Mouse (Mus musculus) kidney, postnatal 0 days (tissue): ENCODE results near the gene Agt. TPM values are rescaled to one million over a fixed set of nuclear protein-coding genes. Genes with fewer than 3 reads are reported as not detected.

Experiments
- ATAC-seq: fragments of 200-750 bp; cut with Nextera tagmentation; replicated peaks from 2 replicates; pipeline ENCODE4 v1.8.0; 2017; ENCODE audit warnings: low read depth, moderate number of reproducible peaks, moderate TSS enrichment, moderate library complexity; ENCODE audit not compliant: low FRiP score
- DNase-seq: peaks from one replicate; pipeline ENCODE4 v3.0.0-alpha.2; 2016; ENCODE audit warnings: low spot score
- H3K27ac ChIP-seq: fragments of 300-500 bp; sonication (generic); 2 replicates; pipeline ENCODE4 v1.5.1; 2014; ENCODE audit warnings: mild to moderate bottlenecking
- H3K27me3 ChIP-seq: fragments of 300-500 bp; sonication (generic); 2 replicates; pipeline ENCODE4 v1.6.1; 2014; ENCODE audit warnings: low read length, mixed read lengths; ENCODE audit not compliant: insufficient read depth
- H3K36me3 ChIP-seq: fragments of 300-500 bp; sonication (generic); 2 replicates; pipeline ENCODE4 v1.6.1; 2014; ENCODE audit warnings: low read length, mixed read lengths; ENCODE audit not compliant: insufficient read depth
- H3K4me1 ChIP-seq: fragments of 300-500 bp; sonication (generic); replicated peaks from 2 replicates; pipeline ENCODE4 v1.6.1; 2014; ENCODE audit warnings: antibody characterized with exemption, low read length, mixed read lengths; ENCODE audit not compliant: insufficient read depth
- H3K4me2 ChIP-seq: fragments of 300-500 bp; sonication (generic); 2 replicates; pipeline ENCODE4 v1.6.1; 2014; ENCODE audit warnings: mild to moderate bottlenecking, low read length, moderate library complexity, mixed read lengths
- H3K4me3 ChIP-seq: fragments of 300-500 bp; sonication (generic); replicated peaks from 2 replicates; pipeline ENCODE4 v1.5.1; 2014; ENCODE audit warnings: low read depth, low read length
- H3K9ac ChIP-seq: fragments of 300-500 bp; sonication (generic); 2 replicates; pipeline ENCODE4 v1.6.1; 2014; ENCODE audit warnings: low read depth, low read length
- H3K9me3 ChIP-seq: fragments of 300-500 bp; sonication (generic); replicated peaks from 2 replicates; pipeline ENCODE4 v1.6.1; 2016; ENCODE audit warnings: low read length, inconsistent platforms, mixed read lengths
- CTCF ChIP-seq: IDR thresholded peaks from 2 replicates; pipeline ENCODE4 v1.5.1; 2016; ENCODE audit warnings: antibody characterized with exemption, low read depth, mild to moderate bottlenecking, moderate library complexity
- WGBS: fragments of 180-500 bp; shearing (Covaris S2); extraction: QIAGEN DNeasy Blood & Tissue Kit; methylation state at CpG from one replicate; pipeline ENCODE4 v1.1.7; 2014; 5-methylcytosine and 5-hydroxymethylcytosine counted together
- polyA plus RNA-seq: library from polyadenylated mRNA; unstranded; fragments of >200 nt; fragmentation: Nextera tagmentation; extraction: Ambion mirVana; gene quantifications from 2 replicates; pipeline ENCODE4 v1.2.1, GENCODE M21; 2015

The Agt gene
- polyA plus RNA-seq, 1 experiment from 2014 or later, result 22.8 TPM

DNA sequence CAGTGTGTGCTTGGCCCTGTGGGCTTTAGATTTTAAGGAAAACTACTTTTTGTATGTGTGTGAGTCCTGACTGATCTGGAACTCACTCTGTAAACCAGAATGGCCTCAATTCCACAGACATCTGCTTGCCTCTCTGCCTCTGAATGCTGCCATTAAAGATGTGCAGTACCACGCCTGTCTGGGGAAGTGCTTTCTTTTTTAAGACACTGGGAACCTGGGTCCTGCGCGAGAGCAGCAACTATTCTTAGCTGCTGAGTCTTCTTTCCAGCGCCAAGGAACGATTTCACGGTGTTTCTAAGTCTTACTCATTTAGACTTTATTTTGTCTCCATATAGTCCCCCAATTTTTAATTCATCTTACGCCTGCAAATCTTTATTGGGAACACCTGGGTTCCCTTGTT, 22.7 kb downstream of the Agt start:
- Histone ChIP-seq H3K4me1 (no peaks in the 10 kb centered on the region), H3K27me3 (no peaks in the 10 kb centered on the region), H3K27ac (no peak overlapping the region), H3K4me3 (no peak overlapping the region), H3K9me3 (no peaks in the 10 kb centered on the region), H3K4me2 (no peak overlapping the region), H3K9ac (no peak overlapping the region), H3K36me3 (peaks cover 77% of the 10 kb centered on the region)
- ATAC-seq (no peak), DNase-seq (no peak)
- TF ChIP-seq CTCF, result no peak
- WGBS, result 94% methylated on average over 7 of the region's 7 CpGs

- Histone ChIP-seq H3K4me1 (no peaks in the 10 kb centered on the region), H3K4me2 (no peak overlapping the region), H3K27me3 (no peaks in the 10 kb centered on the region), H3K4me3 (no peak overlapping the region), H3K36me3 (peaks cover 77% of the 10 kb centered on the region), H3K9me3 (no peaks in the 10 kb centered on the region), H3K9ac (no peak overlapping the region), H3K27ac (no peak overlapping the region)
- ATAC-seq (no peak), DNase-seq (no peak)
- 93% methylated on average over 6 of the region's 6 CpGs for WGBS
- TF ChIP-seq CTCF, result no peak
Observed at GRCm38 (mm10) chr8:124546371-124546770, 23.1 kb downstream of the Agt start.

- Histone ChIP-seq H3K4me3 (no peak overlapping the region), H3K27me3 (no peaks in the 10 kb centered on the region), H3K4me2 (no peak overlapping the region), H3K9me3 (no peaks in the 10 kb centered on the region), H3K9ac (no peak overlapping the region), H3K36me3 (peaks cover 81% of the 10 kb centered on the region), H3K27ac (no peak overlapping the region), H3K4me1 (no peaks in the 10 kb centered on the region)
- no peak for TF ChIP-seq CTCF
- WGBS, result 93% methylated on average over 5 of the region's 5 CpGs
- no peak for ATAC-seq
- no peak for DNase-seq
Observed at GRCm38 (mm10) chr8:124543272-124543671, 26.2 kb downstream of the Agt start.

- Histone ChIP-seq H3K9me3 (no peaks in the 10 kb centered on the region), H3K4me1 (no peaks in the 10 kb centered on the region), H3K27me3 (no peaks in the 10 kb centered on the region), H3K4me3 (no peak overlapping the region), H3K4me2 (no peak overlapping the region), H3K9ac (no peak overlapping the region), H3K27ac (no peak overlapping the region), H3K36me3 (peaks cover 86% of the 10 kb centered on the region)
- DNase-seq, result no peak
- no peak for TF ChIP-seq CTCF
- ATAC-seq, result no peak
- WGBS, result 99% methylated on average over 4 of the region's 4 CpGs
Observed at GRCm38 (mm10) chr8:124542001-124542400, 27.5 kb downstream of the Agt start.

- DNase-seq, result no peak
- WGBS, result 98% methylated on average over 12 of the region's 12 CpGs
- H3K4me3 ChIP-seq, result no peak overlapping the region
- H3K9me3 ChIP-seq, result no peaks in the 10 kb centered on the region
- H3K27ac ChIP-seq, result no peak overlapping the region
- no peak overlapping the region for H3K9ac ChIP-seq
- no peak overlapping the region for H3K4me2 ChIP-seq
- H3K27me3 ChIP-seq, result no peaks in the 10 kb centered on the region
- TF ChIP-seq CTCF, result no peak
- H3K36me3 ChIP-seq, result peaks cover 82% of the 10 kb centered on the region
- H3K4me1 ChIP-seq, result no peaks in the 10 kb centered on the region
- ATAC-seq, result no peak
Observed at GRCm38 (mm10) chr8:124540906-124541305, 28.6 kb downstream of the Agt start.

DNA sequence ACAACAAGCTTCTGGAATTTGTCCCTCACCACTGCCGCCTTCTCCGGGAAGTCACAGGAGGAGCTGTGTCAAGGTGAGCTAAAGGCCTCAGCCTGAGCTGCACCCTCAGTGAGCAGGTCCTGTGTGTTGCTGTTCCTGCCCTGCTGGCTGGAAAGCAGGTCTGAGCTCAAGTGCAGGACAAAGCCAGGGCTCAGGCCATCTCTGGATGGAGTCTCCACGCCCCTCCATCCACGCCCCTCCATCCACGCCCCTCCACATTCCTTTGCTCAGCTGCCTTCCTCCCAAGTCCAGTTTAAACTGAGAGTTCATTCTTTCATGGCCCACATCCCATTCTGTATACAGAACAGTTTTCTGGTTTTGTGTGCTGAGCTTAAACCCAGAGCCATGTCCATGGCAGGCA, 34.1 kb downstream of the Agt start:
- DNase-seq, result no peak
- H3K36me3 ChIP-seq, result peaks cover 56% of the 10 kb centered on the region
- no peak overlapping the region for H3K9ac ChIP-seq
- ATAC-seq, result no peak
- no peaks in the 10 kb centered on the region for H3K4me1 ChIP-seq
- no peaks in the 10 kb centered on the region for H3K27me3 ChIP-seq
- H3K9me3 ChIP-seq, result no peaks in the 10 kb centered on the region
- H3K4me3 ChIP-seq, result no peak overlapping the region
- WGBS, result 87% methylated on average over 5 of the region's 5 CpGs
- no peak overlapping the region for H3K4me2 ChIP-seq
- H3K27ac ChIP-seq, result no peak overlapping the region
- TF ChIP-seq CTCF, result no peak

- Histone ChIP-seq H3K36me3 (peaks cover 42% of the 10 kb centered on the region), H3K4me2 (no peak overlapping the region), H3K9me3 (no peaks in the 10 kb centered on the region), H3K27ac (no peak overlapping the region), H3K4me3 (no peak overlapping the region), H3K9ac (no peak overlapping the region), H3K4me1 (no peaks in the 10 kb centered on the region), H3K27me3 (no peaks in the 10 kb centered on the region)
- WGBS, result 79% methylated on average over 3 of the region's 3 CpGs
- no peak for ATAC-seq
- TF ChIP-seq CTCF, result no peak
- DNase-seq, result no peak
Observed at GRCm38 (mm10) chr8:124532626-124533025, 36.9 kb downstream of the Agt start.
